In the genomic region with DNA sequence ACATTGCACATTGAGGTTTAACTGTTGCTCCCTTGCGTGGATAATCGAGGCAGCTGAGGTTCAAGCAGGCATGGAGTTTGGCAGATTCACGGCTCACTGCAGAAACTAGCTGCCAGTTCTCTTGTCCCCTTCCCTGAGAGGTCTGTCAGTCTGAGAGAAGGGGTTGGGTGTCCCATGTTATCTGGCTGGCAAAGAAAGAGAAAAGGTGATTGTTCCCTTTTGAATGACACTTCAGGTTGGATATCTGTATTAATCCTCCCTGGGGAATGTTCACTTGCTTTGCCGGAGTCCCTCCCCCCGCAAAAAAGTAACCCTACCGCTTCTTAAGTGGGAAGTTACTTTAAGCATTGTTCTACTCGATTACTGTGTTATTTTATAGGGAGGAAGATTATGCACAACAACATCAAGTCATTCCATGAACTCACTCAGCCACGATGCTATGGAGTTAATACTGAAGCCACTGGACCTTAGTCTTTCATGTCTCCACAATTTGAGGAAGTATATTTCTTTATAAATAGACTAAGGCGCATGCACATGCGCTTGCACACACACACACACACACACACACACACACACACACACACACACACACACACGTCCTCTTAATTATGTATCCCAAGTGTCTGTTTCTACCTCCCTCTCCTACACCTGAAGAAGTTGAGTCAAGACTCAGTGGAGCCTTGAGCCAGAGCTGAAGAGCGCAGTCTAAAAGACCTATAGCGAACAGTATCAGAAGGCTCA, we compare ENCODE assay signal across 8 mouse cellular contexts. TPM values are rescaled to one million over a fixed set of nuclear protein-coding genes. Genes with fewer than 3 reads are reported as not detected.
A peak's percentile ranks its signal among the peaks of the same experiment; 100 is the strongest.
DNase-seq lines count a peak whose midpoint lies in the region; ATAC-seq lines count a peak whose summit lies in the region.

TSS of gene Dpp4 (minus strand) at position 151 of the 741 bp plus-strand sequence.

- peak; percentile 24; the same call in 1 of the 2 replicates for ATAC-seq in kidney, embryonic 14.5 days (ENCODE audit: low FRiP score, low TSS enrichment)
- no peak for ATAC-seq in activated CD4-positive, CD25-positive, alpha-beta regulatory T cell, adult 4 months
- ATAC-seq in hindbrain, embryonic 14.5 days (ENCODE audit: low FRiP score): no peak
- ATAC-seq in midbrain, embryonic 14.5 days (ENCODE audit: low FRiP score, low TSS enrichment): no peak

- H3K9ac ChIP-seq in kidney, embryonic 14.5 days (ENCODE audit: low read depth, low read length): peak within 1 kb of the TSS; percentile 55
- peak within 1 kb of the TSS; percentile 28 for H3K9ac ChIP-seq in hindbrain, embryonic 14.5 days
- H3K9ac ChIP-seq in midbrain, embryonic 14.5 days (replicated peaks; ENCODE audit: low read length): peak within 1 kb of the TSS; percentile 39; the same call in 1 of the 2 replicates

- DNase-seq in kidney, postnatal 4 days: no peak
- DNase-seq in hindbrain, embryonic 14.5 days (ENCODE audit: low spot score): no peak
- DNase-seq in midbrain, embryonic 14.5 days: no peak
- no peak for DNase-seq in right cerebral cortex, postnatal 25 days
- no peak for DNase-seq in thymus, postnatal 10 days (ENCODE audit: low spot score in 2 of 2)
- no peak for DNase-seq in right cerebral cortex, postnatal 14 days

- peak within 1 kb of the TSS; percentile 72 for H3K4me2 ChIP-seq in kidney, embryonic 14.5 days (replicated peaks; ENCODE audit: low read depth, low read length)
- peak within 1 kb of the TSS; percentile 63 for H3K4me2 ChIP-seq in hindbrain, embryonic 14.5 days (replicated peaks)
- peak within 1 kb of the TSS; percentile 84 for H3K4me2 ChIP-seq in midbrain, embryonic 14.5 days (ENCODE audit: low read length)

- H3K27me3 ChIP-seq in kidney, embryonic 14.5 days (ENCODE audit: control insufficient read depth, insufficient read depth, low read length): no peaks in the 10 kb centered on the region
- H3K27me3 ChIP-seq in hindbrain, embryonic 14.5 days (ENCODE audit: control insufficient read depth, insufficient read depth, low read length): peaks cover 27% of the 10 kb centered on the region
- H3K27me3 ChIP-seq in midbrain, embryonic 14.5 days (ENCODE audit: control insufficient read depth, insufficient read depth, low read length): 0 out of 2 replicates have a peak, but pooled peaks cover 16% of the 10 kb centered on the region

- H3K4me3 ChIP-seq in kidney, embryonic 14.5 days (ENCODE audit: low read length): peak within 1 kb of the TSS; percentile 42
- H3K4me3 ChIP-seq in hindbrain, embryonic 14.5 days (replicated peaks; ENCODE audit: low read length): peak within 1 kb of the TSS; percentile 34
- H3K4me3 ChIP-seq in midbrain, embryonic 14.5 days (replicated peaks; ENCODE audit: low read depth, low read length): peak within 1 kb of the TSS; percentile 37

- 46% methylated on average over 13 of the region's 13 CpGs for WGBS in kidney, embryonic 14.5 days
- 53% methylated on average over 13 of the region's 13 CpGs for WGBS in hindbrain, embryonic 14.5 days
- WGBS in midbrain, embryonic 14.5 days: 52% methylated on average over 13 of the region's 13 CpGs

- H3K4me1 ChIP-seq in kidney, embryonic 14.5 days (ENCODE audit: control insufficient read depth, insufficient read depth, low read length): 0 out of 2 replicates have a peak, but pooled peaks cover 9% of the 10 kb centered on the region
- H3K4me1 ChIP-seq in hindbrain, embryonic 14.5 days (replicated peaks; ENCODE audit: control insufficient read depth, insufficient read depth, low read length): 0 out of 2 replicates have a peak, but pooled peaks cover 10% of the 10 kb centered on the region
- peaks cover 10% of the 10 kb centered on the region; the same call in 1 of the 2 replicates for H3K4me1 ChIP-seq in midbrain, embryonic 14.5 days (ENCODE audit: control insufficient read depth, insufficient read depth, low read length)

- H3K36me3 ChIP-seq in kidney, embryonic 14.5 days (ENCODE audit: control insufficient read depth, insufficient read depth, low read length): no peaks in the 10 kb centered on the region
- no peaks in the 10 kb centered on the region for H3K36me3 ChIP-seq in hindbrain, embryonic 14.5 days (replicated peaks; ENCODE audit: control insufficient read depth, insufficient read depth)
- no peaks in the 10 kb centered on the region for H3K36me3 ChIP-seq in midbrain, embryonic 14.5 days (ENCODE audit: control insufficient read depth, insufficient read depth, low read length)

- peak within 1 kb of the TSS; percentile 80 for H3K27ac ChIP-seq in kidney, embryonic 14.5 days (ENCODE audit: low read depth, low read length)
- no peak within 1 kb of the TSS for H3K27ac ChIP-seq in hindbrain, embryonic 14.5 days
- H3K27ac ChIP-seq in midbrain, embryonic 14.5 days (replicated peaks; ENCODE audit: low read depth, low read length): no peak within 1 kb of the TSS

- no peaks in the 10 kb centered on the region for H3K9me3 ChIP-seq in kidney, embryonic 14.5 days (ENCODE audit: control insufficient read depth, low read length)
- no peaks in the 10 kb centered on the region for H3K9me3 ChIP-seq in hindbrain, embryonic 14.5 days (ENCODE audit: control insufficient read depth, low read length)
- H3K9me3 ChIP-seq in midbrain, embryonic 14.5 days (ENCODE audit: control insufficient read depth, low read length): no peaks in the 10 kb centered on the region

RNA-seq across cellular contexts. Expression of gene Dpp4, which starts in this region (rescaled TPM):
- 31.8 and 70.1 TPM in 2 replicates for polyA plus RNA-seq in kidney, embryonic 14.5 days (2014; fragmentation: Nextera tagmentation; extraction: Ambion mirVana)
- polyA plus RNA-seq in activated CD4-positive, CD25-positive, alpha-beta regulatory T cell, adult 4 months (2017; shearing (Covaris generic)): 100 to 1,000 TPM in 1 of 2 experiments, 10 to 100 TPM in 1; 89.9 to 107 TPM
- polyA plus RNA-seq in hindbrain, embryonic 14.5 days (2014; fragmentation: Nextera tagmentation; extraction: Ambion mirVana): 1.1 and 1.4 TPM in 2 replicates
- 0.72 and 1.5 TPM in 2 replicates for polyA plus RNA-seq in midbrain, embryonic 14.5 days (2014; fragmentation: Nextera tagmentation; extraction: Ambion mirVana)

Comparison
In these comparisons a context has a peak if more than half of its experiments do, and no peak if none do; other contexts are left out.
1. RNA of gene Dpp4 (polyA plus RNA-seq): 89.9 to 107 TPM in activated CD4-positive, CD25-positive, alpha-beta regulatory T cell, adult 4 months and 31.8 to 70.1 TPM in kidney, embryonic 14.5 days; 0.72 to 1.5 TPM in midbrain, embryonic 14.5 days and 1.1 to 1.4 TPM in hindbrain, embryonic 14.5 days; every median in the first group is over 10 times any median in the second.
2. Peak in every context shown above with its lines, with median percentiles within 50 percentile points of each other: H3K4me2 ChIP-seq, H3K4me3 ChIP-seq and H3K9ac ChIP-seq.